Mouse (Mus musculus) liver, adult 2 months (tissue): ENCODE data around the gene G3bp2. TPM values are rescaled to one million over a fixed set of nuclear protein-coding genes. Genes with fewer than 3 reads are reported as not detected.

Experiments used
- DNase-seq: peaks from one replicate; pipeline ENCODE4 v3.0.0-alpha.2; 2011; ENCODE audit warnings: low read depth, low spot score; ENCODE audit errors: extremely low read depth
- H3K27ac ChIP-seq: fragments of 200-500 bp; replicated peaks from 2 replicates; pipeline ENCODE4 v1.5.1; 2012; ENCODE audit warnings: low read depth, mild to moderate bottlenecking, control low read depth, inconsistent platforms, low read length; ENCODE audit not compliant: insufficient read depth
- H3K27me3 ChIP-seq: fragments of 200-500 bp; 2 replicates; pipeline ENCODE4 v1.6.1; 2012; ENCODE audit warnings: mild to moderate bottlenecking, moderate library complexity, low read length, inconsistent platforms; ENCODE audit not compliant: control insufficient read depth, insufficient read depth
- H3K36me3 ChIP-seq: fragments of 200-500 bp; 2 replicates; pipeline ENCODE4 v1.6.1; 2012; ENCODE audit warnings: low read length, inconsistent platforms; ENCODE audit not compliant: control insufficient read depth, insufficient read depth
- H3K4me1 ChIP-seq: fragments of 200-500 bp; 2 replicates; pipeline ENCODE4 v1.6.1; 2011; ENCODE audit warnings: low read length; ENCODE audit not compliant: control insufficient read depth, insufficient read depth
- H3K4me3 ChIP-seq: fragments of 200-500 bp; 2 replicates; pipeline ENCODE4 v1.5.1; 2011; ENCODE audit warnings: low read depth, mild to moderate bottlenecking, control low read depth, low read length, moderate library complexity; ENCODE audit not compliant: insufficient read depth
- H3K79me2 ChIP-seq: fragments of 200-500 bp; 2 replicates; pipeline ENCODE4 v1.6.1; 2012; ENCODE audit warnings: inconsistent platforms, mild to moderate bottlenecking, low read length, moderate library complexity; ENCODE audit not compliant: control insufficient read depth, insufficient read depth
- H3K9ac ChIP-seq: fragments of 200-500 bp; 2 replicates; pipeline ENCODE4 v1.6.1; 2012; ENCODE audit warnings: low read depth, mild to moderate bottlenecking, control low read depth, inconsistent platforms, low read length
- CTCF ChIP-seq: fragments of 200-500 bp; IDR thresholded peaks from 2 replicates; pipeline ENCODE4 v1.5.1; 2011; ENCODE audit warnings: low read depth, low read length, control low read depth
- POLR2A ChIP-seq: fragments of 200-500 bp; IDR thresholded peaks from 2 replicates; pipeline ENCODE4 v1.6.1; 2011; ENCODE audit warnings: low read length, control low read depth; ENCODE audit not compliant: insufficient read depth; ENCODE audit errors: extremely low read depth
- WGBS: fragments of 180-500 bp; shearing (Covaris S2); methylation state at CpG from one replicate; pipeline ENCODE4 v1.1.7; 2018; 5-methylcytosine and 5-hydroxymethylcytosine counted together
- polyA plus RNA-seq: library from polyadenylated mRNA; depleted of rRNA; stranded (reverse); fragments of >200 nt; gene quantifications from 2 replicates; pipeline ENCODE4 v1.2.3, GENCODE M21; 2012; rRNA removed
- total RNA-seq: library from RNA; depleted of rRNA; stranded (reverse); fragments of >200 nt; gene quantifications from 2 replicates; pipeline ENCODE4 v1.2.3, GENCODE M21; 2014; rRNA removed

The G3bp2 gene
- total and polyA plus RNA-seq, 2 experiments, result 12.1 to 37.3 TPM

GRCm38 (mm10) chr5:92009827-92010226, 73.7 kb downstream of the G3bp2 start:
- no peak for DNase-seq
- no peaks in the 10 kb centered on the region for H3K4me1 ChIP-seq
- WGBS, result 71% methylated on average over 2 of the region's 2 CpGs
- no peak for TF ChIP-seq POLR2A
- no peak for TF ChIP-seq CTCF
- no peaks in the 10 kb centered on the region for H3K27me3 ChIP-seq
- no peak overlapping the region for H3K9ac ChIP-seq
- H3K36me3 ChIP-seq, result no peaks in the 10 kb centered on the region
- H3K4me3 ChIP-seq, result no peak overlapping the region
- no peaks in the 10 kb centered on the region for H3K79me2 ChIP-seq
- no peak overlapping the region for H3K27ac ChIP-seq

GRCm38 (mm10) chr5:92003011-92003410, 80.5 kb downstream of the G3bp2 start:
- Histone ChIP-seq H3K4me3 (no peak overlapping the region), H3K36me3 (no peaks in the 10 kb centered on the region), H3K27me3 (no peaks in the 10 kb centered on the region), H3K27ac (no peak overlapping the region), H3K9ac (no peak overlapping the region), H3K4me1 (no peaks in the 10 kb centered on the region), H3K79me2 (no peaks in the 10 kb centered on the region)
- TF ChIP-seq POLR2A (no peak), CTCF (peak; percentile 21; the same call in 1 of the 2 replicates)
- peak; percentile 25 for DNase-seq
- 66% methylated on average over 2 of the region's 2 CpGs for WGBS

Other genes starting within 250 kb of the G3bp2 start
- gene Rchy1, start 120.7 kb downstream of the G3bp2 start, total RNA-seq, result 22.9 and 25.6 TPM in 2 replicates
- gene Rchy1, start 120.7 kb downstream of the G3bp2 start, polyA plus RNA-seq, result 14.6 and 14.8 TPM in 2 replicates
- gene Odaph, start 96.2 kb downstream of the G3bp2 start, total RNA-seq, result not detected in 2 replicates
- gene Odaph, start 96.2 kb downstream of the G3bp2 start, polyA plus RNA-seq, result not detected in 2 replicates
- gene Cdkl2, start 39.8 kb downstream of the G3bp2 start, total RNA-seq, result 2.9 and 3.7 TPM in 2 replicates
- gene Cdkl2, start 39.8 kb downstream of the G3bp2 start, polyA plus RNA-seq, result 0.66 and 0.69 TPM in 2 replicates
- 44.7 and 46.6 TPM in 2 replicates for gene Uso1, start 54.2 kb upstream of the G3bp2 start, total RNA-seq
- 20.4 and 22.2 TPM in 2 replicates for gene Uso1, start 54.2 kb upstream of the G3bp2 start, polyA plus RNA-seq
- not detected in 2 replicates for gene U90926, start 131.7 kb upstream of the G3bp2 start, total RNA-seq
- gene U90926, start 131.7 kb upstream of the G3bp2 start, polyA plus RNA-seq, result not detected in 2 replicates
- 0.13 TPM in 1 of 2 replicates, not detected in the other for gene Ppef2, start 172.6 kb upstream of the G3bp2 start, total RNA-seq
- 0.27 TPM in 1 of 2 replicates, not detected in the other for gene Ppef2, start 172.6 kb upstream of the G3bp2 start, polyA plus RNA-seq
- 4.4 and 5.0 TPM in 2 replicates for gene Naaa, start 194.5 kb upstream of the G3bp2 start, total RNA-seq
- 4.8 and 5.2 TPM in 2 replicates for gene Naaa, start 194.5 kb upstream of the G3bp2 start, polyA plus RNA-seq
- 5.6 and 5.7 TPM in 2 replicates for gene Sdad1, start 226.8 kb upstream of the G3bp2 start, total RNA-seq
- gene Sdad1, start 226.8 kb upstream of the G3bp2 start, polyA plus RNA-seq, result 3.8 and 6.3 TPM in 2 replicates
- gene Cxcl9, start 244.4 kb upstream of the G3bp2 start, total RNA-seq, result 5.3 and 11.9 TPM in 2 replicates
- 28.2 and 28.8 TPM in 2 replicates for gene Cxcl9, start 244.4 kb upstream of the G3bp2 start, polyA plus RNA-seq
- gene Art3, start 248.1 kb upstream of the G3bp2 start, total RNA-seq, result 8.5 and 8.6 TPM in 2 replicates
- gene Art3, start 248.1 kb upstream of the G3bp2 start, polyA plus RNA-seq, result 1.7 and 1.8 TPM in 2 replicates